Mouse (Mus musculus) megakaryocyte, embryonic 14.5 days (primary cell): ENCODE results near the gene Tcp1. TPM values are rescaled to one million over a fixed set of nuclear protein-coding genes. Genes with fewer than 3 reads are reported as not detected.

Source experiments
- H3K27me3 ChIP-seq: replicated peaks from 2 replicates; pipeline ENCODE3; 2012; ENCODE audit warnings: inconsistent platforms
- H3K36me3 ChIP-seq: replicated peaks from 2 replicates; pipeline ENCODE3; 2012; ENCODE audit warnings: low read length, inconsistent platforms, mixed read lengths
- H3K4me1 ChIP-seq: 2 replicates; pipeline ENCODE4 v1.6.1; 2012; ENCODE audit warnings: inconsistent platforms
- H3K4me3 ChIP-seq: replicated peaks from 2 replicates; pipeline ENCODE3; 2012; ENCODE audit warnings: moderate library complexity, mild to moderate bottlenecking, inconsistent platforms
- H3K9me3 ChIP-seq: 2 replicates; pipeline ENCODE4 v1.6.1; 2012; ENCODE audit warnings: inconsistent platforms
- FLI1 ChIP-seq: IDR thresholded peaks from 2 replicates; pipeline ENCODE4 v1.6.1; 2012; ENCODE audit warnings: low read length, inconsistent platforms, mixed read lengths
- GATA1 ChIP-seq: IDR thresholded peaks from 3 replicates; pipeline ENCODE4 v1.6.1; 2012; ENCODE audit warnings: mixed read lengths, low read length, inconsistent platforms, borderline replicate concordance
- polyA plus RNA-seq: library from polyadenylated mRNA; stranded (reverse); fragments of >175 nt; gene quantifications from 2 replicates; pipeline ENCODE4 v1.2.3, GENCODE M21; 2012; ENCODE audit warnings: low replicate concordance; ENCODE audit not compliant: insufficient read depth

Gene Tcp1
- polyA plus RNA-seq = 12.9 and 20.7 TPM in 2 replicates

DNA sequence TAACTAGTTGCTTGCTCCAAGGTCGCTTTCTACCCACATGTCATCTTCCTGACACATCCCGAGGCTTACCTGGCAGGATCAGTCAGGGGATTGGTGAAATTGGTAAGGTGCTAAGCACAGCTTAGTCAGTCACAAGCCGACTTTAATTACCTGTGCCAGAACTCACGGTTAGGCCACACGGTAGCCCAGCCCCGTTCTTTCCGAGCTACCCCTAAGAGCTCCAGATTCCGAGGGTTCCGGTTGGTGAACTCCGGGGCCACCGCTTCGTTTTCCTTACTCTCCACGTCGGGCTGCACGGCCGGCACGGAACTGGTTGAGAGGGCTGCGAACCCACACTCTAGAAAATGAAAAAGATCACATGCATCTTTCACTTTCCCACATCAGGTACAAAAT is at the start of gene Tcp1:
Gene Tcp1, plus strand, starts transcription at position 214 of the 393 bp plus-strand sequence.
- TF ChIP-seq GATA1 (no peak), FLI1 (no peak)
- Histone ChIP-seq H3K9me3 (no peaks in the 10 kb centered on the region), H3K4me1 (peaks cover 31% of the 10 kb centered on the region), H3K4me3 (peak within 1 kb of the TSS; percentile 92), H3K36me3 (peaks cover 65% of the 10 kb centered on the region), H3K27me3 (no peaks in the 10 kb centered on the region)

DNA sequence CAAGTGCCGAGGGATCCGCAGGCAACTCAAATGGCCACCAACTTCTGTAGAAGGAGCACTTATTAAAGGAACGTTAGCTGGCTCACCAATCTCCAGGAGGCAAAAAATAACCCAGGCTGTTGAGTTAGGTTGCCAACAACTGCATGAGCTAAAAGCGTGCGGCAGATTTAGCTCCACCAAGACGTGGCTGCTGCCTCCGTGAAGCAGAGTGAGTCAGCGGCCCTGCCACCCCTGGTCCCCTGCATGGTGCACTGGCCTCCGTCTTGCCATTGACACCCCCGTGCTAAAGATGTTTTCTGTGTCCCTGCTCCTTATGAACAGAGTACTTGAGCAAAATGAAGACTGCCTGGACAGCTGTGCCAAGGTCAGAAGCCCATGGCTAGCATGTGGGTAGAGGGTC is 48.6 kb upstream of the Tcp1 start:
- Histone ChIP-seq H3K27me3 (peaks cover 9% of the 10 kb centered on the region), H3K4me1 (peaks cover 55% of the 10 kb centered on the region), H3K9me3 (no peaks in the 10 kb centered on the region), H3K36me3 (no peaks in the 10 kb centered on the region), H3K4me3 (no peak overlapping the region)
- no peak for TF ChIP-seq GATA1
- TF ChIP-seq FLI1 = no peak

DNA sequence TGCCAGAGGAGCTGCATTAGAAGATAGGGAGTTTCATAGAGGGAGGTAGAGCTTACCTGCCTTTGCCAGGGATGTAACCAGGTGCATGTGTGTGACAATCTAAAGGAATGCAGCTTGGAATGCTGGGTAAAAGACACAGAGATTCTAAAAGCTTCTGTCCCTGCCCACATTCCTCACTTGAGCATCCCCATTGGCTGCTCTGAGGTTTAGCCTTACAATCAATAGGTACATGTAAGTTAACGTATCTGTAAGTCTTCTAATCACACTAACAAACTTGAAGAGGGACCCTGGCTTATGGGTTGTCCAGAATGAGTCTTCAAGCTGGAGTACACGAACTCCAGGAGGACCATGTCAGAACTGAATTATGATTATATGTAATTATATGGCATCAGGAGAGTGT is 47.5 kb upstream of the Tcp1 start, which contains the start of gene Mas1:
Gene Mas1, minus strand, starts transcription at position 101 of the 400 bp plus-strand sequence.
- peak within 1 kb of the TSS; percentile 28 for H3K4me3 ChIP-seq
- H3K4me1 ChIP-seq = peaks cover 58% of the 10 kb centered on the region
- TF ChIP-seq FLI1 (no peak), GATA1 (no peak)
- H3K36me3 ChIP-seq = no peaks in the 10 kb centered on the region
- no peaks in the 10 kb centered on the region for H3K9me3 ChIP-seq
- peaks cover 10% of the 10 kb centered on the region for H3K27me3 ChIP-seq

DNA sequence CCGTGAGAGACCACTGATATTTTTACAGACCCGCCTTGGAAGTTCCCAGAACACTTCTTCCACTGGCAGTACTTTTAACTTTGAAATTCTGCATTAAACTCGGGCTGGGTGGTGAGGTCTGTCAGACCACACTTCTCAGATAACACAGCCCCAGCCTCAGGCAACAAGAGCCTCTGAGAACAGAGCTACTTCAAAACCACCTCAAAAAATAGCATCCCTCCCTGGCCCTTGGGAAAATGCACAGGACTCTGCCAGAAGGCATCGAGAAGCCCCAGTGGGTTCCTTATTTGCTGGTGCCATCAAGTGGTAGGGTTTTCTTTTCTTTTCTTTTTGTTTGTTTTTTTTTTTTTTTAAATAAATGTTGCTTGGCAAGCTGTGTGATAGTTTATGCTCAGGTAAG is 46.9 kb upstream of the Tcp1 start:
- no peaks in the 10 kb centered on the region for H3K36me3 ChIP-seq
- H3K27me3 ChIP-seq = peaks cover 10% of the 10 kb centered on the region
- H3K4me1 ChIP-seq = peaks cover 64% of the 10 kb centered on the region
- peak overlapping the region; percentile 28 for H3K4me3 ChIP-seq
- no peaks in the 10 kb centered on the region for H3K9me3 ChIP-seq
- TF ChIP-seq FLI1 (no peak), GATA1 (no peak)

DNA sequence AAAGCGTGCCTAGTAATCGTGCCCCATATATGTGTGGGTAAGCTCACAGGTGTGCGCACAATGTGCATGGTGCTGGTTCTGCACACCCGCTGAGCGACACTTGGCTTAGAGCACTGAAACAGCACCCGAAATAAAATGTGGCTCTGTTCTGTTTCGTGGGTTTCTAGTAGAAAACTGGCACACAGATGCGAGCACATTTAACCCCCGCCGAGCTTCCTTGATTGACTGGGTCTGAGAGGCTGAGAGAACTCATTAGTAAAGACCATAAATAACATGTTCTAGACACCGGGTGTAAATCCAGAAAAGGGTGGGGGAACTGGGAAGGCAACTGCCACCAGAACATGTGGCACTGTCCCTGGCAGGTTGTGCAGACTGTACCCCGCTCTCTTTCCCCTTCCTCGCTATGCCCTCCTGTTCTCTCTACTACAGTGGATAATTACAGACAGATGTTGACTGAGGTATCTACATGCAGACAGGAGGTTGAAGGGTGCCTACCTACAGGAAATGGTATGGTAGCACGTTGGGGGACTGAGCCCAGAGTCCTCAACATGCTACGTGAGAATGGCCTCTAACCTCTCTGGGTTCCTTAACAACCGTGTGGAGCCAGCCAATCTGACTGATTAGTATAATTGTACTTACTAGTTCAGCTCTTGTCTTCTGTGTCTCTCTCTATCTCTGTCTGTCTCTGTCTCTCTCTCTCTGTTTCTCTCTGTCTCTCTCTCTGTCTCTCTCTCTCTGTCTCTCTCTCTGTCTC is 43.0 kb upstream of the Tcp1 start:
- Histone ChIP-seq H3K9me3 (no peaks in the 10 kb centered on the region), H3K27me3 (peaks cover 10% of the 10 kb centered on the region), H3K4me3 (no peak overlapping the region), H3K4me1 (peaks cover 85% of the 10 kb centered on the region), H3K36me3 (no peaks in the 10 kb centered on the region)
- TF ChIP-seq GATA1 = no peak
- no peak for TF ChIP-seq FLI1

DNA sequence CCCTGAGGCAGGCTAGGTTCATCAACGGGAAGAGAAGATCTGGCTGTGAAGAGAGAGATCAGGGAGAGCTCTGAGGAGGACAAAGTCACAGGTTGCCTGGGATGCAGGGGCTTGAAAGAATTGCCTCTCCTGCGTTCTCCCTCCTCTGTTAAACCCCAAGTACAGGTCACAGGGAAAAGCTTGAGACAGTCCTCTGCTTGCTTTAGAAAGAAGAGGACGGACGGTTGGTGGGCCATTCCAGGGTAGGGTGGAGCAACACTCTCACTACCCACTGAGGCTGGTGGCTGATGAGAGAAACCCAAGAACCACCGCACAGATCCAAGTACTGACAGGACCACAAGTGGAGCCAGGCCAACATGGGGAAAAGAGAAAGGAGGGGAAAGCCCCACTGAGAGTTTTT is 39.8 kb upstream of the Tcp1 start, which contains the start of gene Mrgprh:
Gene Mrgprh, plus strand, starts transcription at position 301 of the 400 bp plus-strand sequence.
- peaks cover 88% of the 10 kb centered on the region for H3K4me1 ChIP-seq
- peak within 1 kb of the TSS; percentile 42 for H3K4me3 ChIP-seq
- no peak for TF ChIP-seq GATA1
- TF ChIP-seq FLI1 = no peak
- no peaks in the 10 kb centered on the region for H3K36me3 ChIP-seq
- H3K27me3 ChIP-seq = peaks cover 10% of the 10 kb centered on the region
- H3K9me3 ChIP-seq = no peaks in the 10 kb centered on the region

DNA sequence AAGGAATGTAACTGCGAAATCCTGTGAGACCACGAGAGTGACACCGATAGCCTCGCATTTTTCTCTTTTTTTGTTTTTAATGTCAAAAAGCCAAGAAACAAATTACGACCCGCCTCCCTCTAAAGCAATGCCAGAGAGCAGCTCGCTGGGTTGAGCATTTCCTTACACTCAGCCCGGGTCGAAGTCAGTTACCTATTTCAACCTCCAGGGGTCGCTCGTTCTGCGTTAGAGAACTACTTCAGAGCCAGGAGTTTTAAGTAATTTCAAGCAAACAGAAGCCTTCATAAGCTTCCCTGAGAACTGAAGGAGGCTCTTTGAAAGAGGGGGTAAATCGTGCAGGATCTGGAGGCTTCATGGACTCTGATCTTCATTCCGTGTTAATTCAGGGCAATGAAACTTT is 35.3 kb upstream of the Tcp1 start:
- TF ChIP-seq FLI1 (no peak), GATA1 (no peak)
- Histone ChIP-seq H3K4me3 (peak overlapping the region; percentile 89), H3K27me3 (peaks cover 2% of the 10 kb centered on the region), H3K9me3 (no peaks in the 10 kb centered on the region), H3K36me3 (no peaks in the 10 kb centered on the region), H3K4me1 (peaks cover 54% of the 10 kb centered on the region)

DNA sequence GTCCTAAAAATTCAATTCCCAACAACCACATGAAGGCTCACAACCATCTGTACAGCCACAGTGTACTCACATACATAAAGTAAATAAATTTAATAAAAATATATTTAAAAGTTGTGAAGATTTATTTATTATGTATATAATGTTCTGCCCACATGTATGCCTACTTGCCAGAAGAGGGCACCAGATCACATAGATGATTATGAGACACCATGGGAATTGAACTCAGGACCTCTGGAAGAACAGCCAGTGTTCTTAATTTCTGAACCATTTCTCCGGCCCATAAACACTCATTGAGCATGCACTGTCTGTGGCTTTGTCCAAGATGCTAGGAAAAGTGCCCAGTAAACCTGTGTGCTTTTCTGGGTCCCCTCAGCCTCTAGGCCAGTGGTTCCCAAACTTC is 34.3 kb upstream of the Tcp1 start:
- Histone ChIP-seq H3K27me3 (peaks cover 2% of the 10 kb centered on the region), H3K4me1 (peaks cover 44% of the 10 kb centered on the region), H3K9me3 (no peaks in the 10 kb centered on the region), H3K36me3 (no peaks in the 10 kb centered on the region), H3K4me3 (no peak overlapping the region)
- TF ChIP-seq GATA1 (no peak), FLI1 (no peak)

DNA sequence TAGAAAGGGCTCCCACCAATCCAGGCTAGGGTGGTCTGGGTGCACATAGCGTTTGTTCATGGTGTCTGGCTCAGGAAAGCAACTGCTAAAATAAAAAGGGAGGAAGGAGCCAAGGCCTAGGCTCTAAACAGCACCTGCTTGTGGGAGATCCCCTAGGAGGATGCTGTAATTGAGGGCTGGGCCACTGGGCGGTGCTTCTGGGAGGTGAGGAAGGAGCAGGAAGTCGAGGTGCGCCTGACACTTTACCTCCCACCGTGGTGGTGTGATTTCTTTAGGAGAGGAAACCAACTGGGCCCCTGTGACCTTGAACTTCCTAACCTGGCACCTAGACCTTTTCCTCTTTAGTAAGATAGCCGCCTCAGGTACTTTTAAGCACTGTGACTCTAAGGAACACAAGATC is 28.9 kb upstream of the Tcp1 start:
- H3K27me3 ChIP-seq = peaks cover 2% of the 10 kb centered on the region
- H3K4me1 ChIP-seq = 0 out of 2 replicates have a peak, but pooled peaks cover 3% of the 10 kb centered on the region
- no peaks in the 10 kb centered on the region for H3K9me3 ChIP-seq
- peaks cover 42% of the 10 kb centered on the region for H3K36me3 ChIP-seq
- TF ChIP-seq GATA1 (no peak), FLI1 (no peak)
- H3K4me3 ChIP-seq = no peak overlapping the region

DNA sequence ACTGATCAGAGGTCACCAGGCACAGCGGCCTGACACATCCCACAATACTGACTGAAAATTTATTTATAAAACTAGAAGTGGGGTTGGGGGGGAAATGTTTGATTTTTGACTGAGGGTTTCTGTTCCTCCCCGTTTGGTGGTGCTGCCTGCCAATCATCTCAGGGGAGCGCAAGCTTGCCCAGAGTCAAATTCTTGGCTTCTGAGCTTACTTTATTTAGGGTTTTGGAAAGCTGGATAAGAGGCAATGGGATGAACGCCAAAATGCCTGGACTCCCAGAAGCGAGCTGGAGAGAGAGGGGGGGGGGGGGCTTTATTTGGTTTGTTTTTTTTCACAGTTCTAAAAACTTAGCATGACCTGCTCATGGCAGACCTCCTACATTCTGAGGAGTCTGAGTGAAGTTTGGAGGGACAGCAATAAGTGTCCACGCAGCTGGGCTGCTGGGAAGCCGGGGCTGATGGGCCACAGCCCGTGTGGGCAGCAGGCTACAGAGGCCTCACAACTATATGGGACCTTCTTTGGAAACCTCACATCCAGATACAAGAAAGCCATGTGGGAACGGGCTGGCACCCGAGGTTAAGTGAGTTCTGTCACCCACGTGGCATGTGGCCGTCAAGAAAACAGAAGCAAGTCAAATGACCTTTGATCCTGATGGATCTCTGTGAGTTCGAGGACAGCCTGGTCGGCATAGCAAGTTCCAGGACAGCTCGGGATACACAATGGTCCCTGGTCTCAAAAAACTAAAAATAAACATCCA is 28.3 kb upstream of the Tcp1 start:
- no peak overlapping the region for H3K4me3 ChIP-seq
- 0 out of 2 replicates have a peak, but pooled peaks cover 3% of the 10 kb centered on the region for H3K4me1 ChIP-seq
- no peak for TF ChIP-seq FLI1
- no peak for TF ChIP-seq GATA1

More for the DNA sequence above, 28.3 kb upstream of the Tcp1 start:
- Histone ChIP-seq H3K9me3 (no peaks in the 10 kb centered on the region), H3K36me3 (peaks cover 48% of the 10 kb centered on the region), H3K27me3 (peaks cover 2% of the 10 kb centered on the region)
